Mouse (Mus musculus) cerebellum, adult 11-12 months (tissue): ENCODE results near the gene Klhl42.

Experiments used
- DNase-seq: peaks from one replicate; pipeline ENCODE4 v3.0.0; 2022

Klhl42 gene

GRCm38 (mm10) chr6:147091136-147092120, at the start of gene Klhl42:
Gene Klhl42, plus strand, starts transcription at chr6:147091379.
- peak; percentile 79 for DNase-seq

DNA sequence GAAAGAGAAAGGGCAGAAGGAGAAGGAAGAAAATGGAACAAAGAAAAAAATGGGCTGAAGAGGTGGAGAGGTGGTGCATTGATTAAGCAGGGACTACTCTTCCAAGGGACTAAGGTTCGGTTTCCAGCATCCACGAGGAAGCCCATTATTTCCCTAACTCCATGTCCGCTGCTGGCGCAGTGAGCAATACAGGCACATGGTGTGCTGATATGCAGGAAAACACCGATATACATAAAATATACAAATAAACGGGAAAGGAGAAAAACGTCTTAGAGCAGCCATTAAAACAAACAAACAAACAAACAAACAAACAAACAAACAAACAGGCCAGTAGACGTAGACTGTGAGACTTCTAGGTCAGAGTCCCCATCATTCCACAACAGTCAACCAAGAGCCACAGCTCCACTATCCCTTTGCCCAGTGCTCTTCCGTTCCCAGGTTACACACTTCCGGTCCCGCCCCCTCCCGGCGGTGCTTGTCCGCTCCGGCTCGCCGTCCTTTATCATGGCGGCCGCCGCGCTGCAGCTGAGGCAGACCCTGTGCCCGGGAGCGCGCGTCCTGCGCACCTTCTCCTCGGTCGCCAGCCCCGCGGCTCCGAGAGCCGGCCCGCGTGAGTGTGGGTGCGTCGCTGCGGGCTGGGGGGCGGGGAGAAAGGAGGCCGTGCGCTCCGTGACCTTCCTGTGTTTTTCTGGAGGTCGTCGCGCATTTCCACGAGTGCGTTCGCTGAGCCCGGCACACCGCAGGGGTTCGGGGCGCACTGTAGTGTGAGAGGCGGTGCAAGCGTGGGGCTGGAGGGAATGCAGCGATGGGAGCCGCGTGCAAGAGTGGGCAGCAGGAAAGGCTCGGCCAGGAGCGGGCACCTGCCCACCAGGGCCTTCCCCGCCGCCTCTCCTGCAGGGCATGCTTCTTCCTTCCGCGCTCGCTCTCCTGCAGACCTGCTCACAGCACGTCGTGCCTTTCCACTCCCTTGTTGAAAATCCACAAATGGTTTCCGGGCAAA, 48.6 kb upstream of the Klhl42 start, which contains the start of gene Mrps35:
Mrps35 (plus strand) TSS at position 474 of the 1,000 bp plus-strand sequence.
- peak; percentile 88 for DNase-seq

DNA sequence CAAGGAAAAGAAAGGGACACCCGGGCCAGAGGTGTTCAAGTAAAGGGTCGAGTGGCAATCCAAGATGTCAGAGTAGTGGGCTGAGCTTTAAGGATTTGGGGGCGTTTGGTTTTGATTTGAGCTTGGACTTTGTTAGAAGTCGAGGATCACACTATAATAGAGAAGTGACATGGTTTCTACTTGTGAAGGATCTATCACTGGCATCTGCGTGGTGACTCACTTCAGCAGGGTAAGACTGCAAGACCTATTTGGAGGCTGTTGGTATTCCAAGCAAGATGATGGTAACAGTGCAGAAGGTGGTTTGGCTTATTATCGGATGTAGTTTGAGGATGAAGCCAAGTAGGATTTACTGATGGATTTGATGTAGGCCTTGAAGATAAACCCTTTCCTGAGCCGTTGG, 47.5 kb upstream of the Klhl42 start:
- DNase-seq: no peak

DNA sequence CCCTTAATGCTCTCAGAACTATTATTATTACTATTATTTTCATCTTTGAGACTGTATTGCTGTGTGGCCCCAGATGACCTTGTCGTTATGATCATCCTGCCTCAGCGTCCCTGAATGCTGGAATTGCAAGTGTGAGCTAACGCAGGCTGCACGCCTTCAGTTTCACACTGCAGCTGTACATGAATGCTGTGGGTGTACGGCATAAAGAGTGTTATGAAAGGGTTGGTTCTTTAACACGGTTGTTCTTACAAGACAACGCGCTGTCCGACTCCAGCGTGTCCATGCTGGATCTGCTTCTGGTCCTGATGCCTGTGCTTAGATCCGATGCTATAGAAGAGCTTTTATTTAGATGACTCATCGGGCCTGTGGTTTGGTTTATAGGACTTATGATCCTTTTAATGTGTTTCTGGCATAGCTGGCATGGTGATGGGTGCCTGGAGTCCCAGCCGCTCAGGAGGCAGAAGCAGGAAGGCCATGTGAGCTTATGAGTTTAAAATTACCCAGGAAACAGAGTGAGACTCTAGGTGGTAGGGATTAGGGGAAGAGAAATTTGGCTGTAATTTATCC, 41.9 kb upstream of the Klhl42 start:
- DNase-seq: no peak

GRCm38 (mm10) chr6:147051666-147052065, 39.5 kb upstream of the Klhl42 start:
- no peak for DNase-seq

GRCm38 (mm10) chr6:147052440-147052839, 38.7 kb upstream of the Klhl42 start:
- DNase-seq: no peak

DNA sequence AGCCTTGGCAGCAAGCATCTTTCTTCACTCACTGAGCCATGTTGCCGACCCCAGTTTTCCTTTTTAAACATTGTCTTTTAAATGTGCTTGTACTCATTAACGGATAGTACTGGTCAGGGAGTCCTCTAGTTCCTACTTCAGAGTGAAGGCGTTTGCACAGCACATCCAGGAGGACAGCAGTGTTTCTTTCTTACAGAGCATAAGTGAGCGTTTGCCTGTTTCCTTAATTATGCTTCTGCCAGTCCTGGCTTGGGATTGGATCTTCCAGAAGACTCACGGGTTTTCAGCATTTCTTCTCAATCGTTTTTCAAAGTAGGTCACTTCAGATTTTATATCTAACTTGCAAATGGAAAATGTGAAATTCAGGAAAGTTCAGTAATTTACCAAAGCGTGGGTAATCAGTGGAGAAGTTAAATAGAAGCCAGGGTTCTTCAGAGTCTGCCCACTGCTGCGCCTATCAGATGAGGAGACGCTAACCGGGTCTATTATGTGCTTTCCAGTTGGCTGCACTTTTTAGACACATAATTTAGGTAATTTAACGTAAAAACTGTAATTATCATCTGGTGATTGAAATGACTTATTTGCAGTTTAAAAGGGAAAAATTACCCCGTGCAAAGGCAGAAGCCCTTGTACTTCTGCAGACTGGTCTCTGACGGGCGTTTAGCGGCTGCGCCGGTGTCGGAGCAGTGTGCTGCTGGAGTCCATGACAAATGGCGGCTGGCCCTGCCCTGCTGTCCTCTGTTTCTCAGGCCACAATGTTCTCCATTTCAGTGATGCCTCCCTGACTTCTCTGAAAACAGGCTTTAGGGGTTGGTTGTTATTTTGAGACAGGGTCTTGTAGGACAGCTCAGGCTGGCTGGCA, 37.2 kb upstream of the Klhl42 start:
- DNase-seq: no peak

- no peak for DNase-seq
Observed at GRCm38 (mm10) chr6:147055374-147055977, 35.7 kb upstream of the Klhl42 start.

- DNase-seq: no peak
Observed at GRCm38 (mm10) chr6:147059326-147059725, 31.9 kb upstream of the Klhl42 start.

DNA sequence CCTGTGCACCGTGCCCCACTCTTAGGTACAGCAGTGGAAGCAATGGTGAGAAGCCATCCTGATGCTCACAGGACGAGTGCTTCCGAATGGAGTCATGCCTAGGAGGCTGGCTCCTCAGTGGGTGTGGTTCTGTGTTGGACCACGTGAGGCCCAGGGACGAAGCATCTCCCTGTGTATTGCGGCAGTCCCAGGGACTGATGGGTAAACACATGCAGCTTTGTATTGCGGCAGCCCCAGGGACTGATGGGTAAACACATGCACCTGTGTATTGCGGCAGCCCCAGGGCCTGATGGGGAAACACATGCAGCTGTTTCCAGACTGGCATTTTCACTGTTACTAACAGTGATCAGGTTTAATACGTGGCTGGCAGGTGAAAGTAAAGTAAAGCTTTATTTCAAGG, 29.5 kb upstream of the Klhl42 start:
- no peak for DNase-seq

- no peak for DNase-seq
Observed at GRCm38 (mm10) chr6:147062034-147062433, 29.1 kb upstream of the Klhl42 start.

- no peak for DNase-seq
Observed at GRCm38 (mm10) chr6:147062694-147063093, 28.5 kb upstream of the Klhl42 start.

DNA sequence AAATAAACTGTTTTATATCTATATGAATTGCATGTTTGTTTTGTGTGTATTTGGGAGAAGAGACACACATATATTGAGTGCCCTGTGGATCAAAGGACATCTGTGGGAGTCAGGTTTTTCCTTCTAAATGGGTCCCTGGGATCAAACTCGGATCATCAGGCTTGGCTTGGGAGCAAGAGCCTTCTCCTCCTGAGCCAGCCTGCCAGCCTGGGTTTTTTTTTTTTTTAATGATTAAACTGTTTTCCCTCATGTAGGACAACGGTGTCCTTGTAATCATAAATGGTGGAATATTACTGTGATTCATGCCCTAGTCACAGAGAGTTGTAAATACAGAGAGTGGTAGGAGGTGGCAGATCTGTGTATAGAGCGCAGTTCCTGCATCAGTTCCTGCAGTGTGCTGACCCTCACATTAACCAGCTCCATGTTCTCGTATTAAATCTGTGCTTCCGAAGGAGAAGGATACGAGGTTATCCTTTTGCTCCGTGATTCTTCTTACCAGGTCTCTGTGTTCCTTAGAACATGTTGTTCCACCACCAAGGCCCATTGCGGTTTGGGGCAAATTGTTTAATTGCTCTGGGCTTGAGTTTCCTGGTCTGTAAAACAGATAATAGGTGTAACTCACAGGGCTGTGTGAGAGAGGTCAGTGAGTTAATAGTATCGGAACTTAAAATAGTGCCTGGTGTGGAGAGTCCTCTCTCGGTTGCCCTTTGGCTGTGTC, 26.8 kb upstream of the Klhl42 start:
- no peak for DNase-seq

GRCm38 (mm10) chr6:147064944-147065261, 26.3 kb upstream of the Klhl42 start:
- DNase-seq: no peak

DNA sequence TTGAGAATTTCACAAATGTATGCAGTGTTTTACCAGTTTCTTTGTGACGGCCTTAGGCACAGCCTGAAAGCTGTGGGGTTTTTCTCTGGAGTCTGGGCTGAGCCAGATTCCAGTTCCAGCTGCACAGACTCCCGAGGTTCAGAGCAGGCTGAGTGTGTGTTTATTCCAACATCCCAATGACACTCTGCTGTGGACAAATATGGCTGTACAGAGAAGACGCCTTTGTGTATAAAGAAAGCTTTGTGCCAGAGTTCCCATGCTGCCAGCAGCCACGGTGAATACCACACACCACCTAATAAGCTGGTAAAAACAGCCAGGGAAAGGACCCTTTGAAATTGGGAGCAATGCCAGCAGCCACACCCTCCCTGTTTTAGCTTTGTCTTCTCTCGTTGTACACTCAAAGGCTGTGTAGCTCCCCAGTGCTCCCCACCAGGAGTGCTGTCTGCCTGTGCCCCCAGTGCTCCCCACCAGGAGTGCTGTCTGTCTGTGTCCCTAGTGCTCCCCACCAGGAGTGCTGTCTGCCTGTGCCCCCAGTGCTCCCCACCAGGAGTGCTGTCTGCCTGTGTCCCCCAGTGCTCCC, 15.3 kb upstream of the Klhl42 start:
- DNase-seq: no peak

- no peak for DNase-seq
Observed at GRCm38 (mm10) chr6:147076878-147077277, 14.3 kb upstream of the Klhl42 start.

GRCm38 (mm10) chr6:147079919-147080318, 11.3 kb upstream of the Klhl42 start:
- DNase-seq: no peak

DNA sequence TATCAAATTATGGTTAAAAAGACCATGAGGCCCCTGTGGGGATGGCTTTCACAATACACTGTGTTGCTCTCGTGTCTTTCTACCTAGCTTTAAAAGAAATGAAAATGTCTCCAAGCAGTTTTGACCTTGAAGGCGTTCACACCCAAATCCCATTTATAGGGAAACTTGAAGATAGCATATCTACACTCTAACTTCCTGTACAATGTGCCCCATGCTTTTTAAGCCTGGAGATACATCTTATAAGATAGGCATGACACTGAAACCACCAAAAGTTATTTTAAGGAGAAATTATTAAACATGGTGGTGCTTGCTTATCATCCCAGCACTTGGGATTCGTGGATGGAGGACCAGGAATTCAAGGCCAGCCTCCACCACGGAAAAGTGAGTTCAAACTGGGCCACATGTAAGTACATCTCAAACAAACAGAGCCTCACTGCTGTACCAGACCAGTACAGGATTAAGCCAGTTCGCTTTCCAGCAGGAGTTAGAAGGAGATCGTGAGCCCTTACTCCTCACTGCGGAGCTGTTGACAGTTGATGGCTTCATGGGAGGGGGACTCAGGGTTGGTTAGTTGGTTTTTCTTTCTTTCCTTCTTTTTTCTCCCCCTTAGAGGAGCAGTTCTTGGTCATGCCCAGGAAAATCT, 5.7 kb upstream of the Klhl42 start:
- no peak for DNase-seq

DNA sequence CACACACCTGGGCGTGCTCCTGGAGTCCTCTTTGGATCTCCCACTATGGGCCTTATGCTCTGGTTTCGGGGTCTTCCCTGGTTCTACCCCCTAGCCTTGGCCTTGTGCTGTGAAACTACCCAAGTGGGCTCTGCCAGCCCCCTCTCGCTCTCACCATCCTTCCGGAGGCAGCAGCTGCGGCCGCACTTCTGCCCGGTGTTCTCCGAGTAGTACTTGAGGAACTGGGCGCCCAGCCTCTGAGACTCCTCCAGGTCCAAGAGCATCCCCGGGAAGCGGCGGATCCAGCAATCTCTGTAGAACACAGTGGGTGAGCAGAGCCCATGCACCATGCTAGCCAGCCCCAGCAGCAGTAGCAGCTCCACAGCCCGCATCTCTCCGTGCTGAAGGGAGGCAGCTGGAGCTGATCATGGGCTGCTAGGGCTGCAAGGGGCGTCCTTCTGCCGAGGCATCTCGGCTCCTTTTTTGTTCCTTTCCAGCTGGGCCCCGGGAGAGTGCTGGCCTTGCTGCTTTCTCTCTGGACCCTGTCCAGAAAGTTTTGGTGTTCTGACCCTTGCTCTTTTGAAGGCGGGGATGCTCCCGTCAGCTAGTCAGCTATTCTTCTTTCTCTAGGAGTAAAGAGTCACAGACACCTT, 4.5 kb upstream of the Klhl42 start, which contains the start of gene Mansc4:
Mansc4 (minus strand) TSS at position 439 of the 632 bp plus-strand sequence.
- no peak for DNase-seq
